Mouse (Mus musculus) limb, embryonic 15.5 days (tissue): Measurements from ENCODE around the gene Arhgap31. TPM values are rescaled to one million over a fixed set of nuclear protein-coding genes. Genes with fewer than 3 reads are reported as not detected.

Experiments
- ATAC-seq: fragments of 200-750 bp; cut with Nextera tagmentation; 2 replicates; pipeline ENCODE4 v1.8.0; 2017; ENCODE audit warnings: low read depth, moderate TSS enrichment; ENCODE audit not compliant: insufficient number of reproducible peaks, low FRiP score, low TSS enrichment
- H3K27ac ChIP-seq: fragments of 300-500 bp; sonication (generic); 2 replicates; pipeline ENCODE4 v1.5.1; 2015; ENCODE audit warnings: moderate library complexity, mild to moderate bottlenecking, inconsistent platforms
- H3K27me3 ChIP-seq: fragments of 300-500 bp; sonication (generic); 2 replicates; pipeline ENCODE4 v1.6.1; 2015; ENCODE audit warnings: inconsistent platforms
- H3K36me3 ChIP-seq: fragments of 300-500 bp; sonication (generic); 2 replicates; pipeline ENCODE4 v1.6.1; 2015; ENCODE audit warnings: inconsistent platforms
- H3K4me1 ChIP-seq: fragments of 300-500 bp; sonication (generic); 2 replicates; pipeline ENCODE4 v1.6.1; 2015; ENCODE audit warnings: inconsistent platforms
- H3K4me2 ChIP-seq: fragments of 300-500 bp; sonication (generic); 2 replicates; pipeline ENCODE4 v1.6.1; 2015; ENCODE audit warnings: mild to moderate bottlenecking, inconsistent platforms
- H3K4me3 ChIP-seq: fragments of 300-500 bp; sonication (generic); 2 replicates; pipeline ENCODE4 v1.5.1; 2015; ENCODE audit warnings: mild to moderate bottlenecking, inconsistent platforms
- H3K9ac ChIP-seq: fragments of 300-500 bp; sonication (generic); 2 replicates; pipeline ENCODE4 v1.6.1; 2015; ENCODE audit warnings: inconsistent platforms
- H3K9me3 ChIP-seq: fragments of 300-500 bp; sonication (generic); 2 replicates; pipeline ENCODE4 v1.6.1; 2016; ENCODE audit warnings: inconsistent platforms
- WGBS: fragments of 180-500 bp; shearing (Covaris S2); methylation state at CpG from one replicate; pipeline ENCODE4 v1.1.7; 2015; 5-methylcytosine and 5-hydroxymethylcytosine counted together
- polyA plus RNA-seq: library from polyadenylated mRNA; unstranded; fragments of >200 nt; fragmentation: Nextera tagmentation; extraction: Ambion mirVana; gene quantifications from 2 replicates; pipeline ENCODE4 v1.2.1, GENCODE M21; 2015

Arhgap31 gene
- polyA plus RNA-seq, 1 experiment from 2014 or later: 16.2 TPM

DNA sequence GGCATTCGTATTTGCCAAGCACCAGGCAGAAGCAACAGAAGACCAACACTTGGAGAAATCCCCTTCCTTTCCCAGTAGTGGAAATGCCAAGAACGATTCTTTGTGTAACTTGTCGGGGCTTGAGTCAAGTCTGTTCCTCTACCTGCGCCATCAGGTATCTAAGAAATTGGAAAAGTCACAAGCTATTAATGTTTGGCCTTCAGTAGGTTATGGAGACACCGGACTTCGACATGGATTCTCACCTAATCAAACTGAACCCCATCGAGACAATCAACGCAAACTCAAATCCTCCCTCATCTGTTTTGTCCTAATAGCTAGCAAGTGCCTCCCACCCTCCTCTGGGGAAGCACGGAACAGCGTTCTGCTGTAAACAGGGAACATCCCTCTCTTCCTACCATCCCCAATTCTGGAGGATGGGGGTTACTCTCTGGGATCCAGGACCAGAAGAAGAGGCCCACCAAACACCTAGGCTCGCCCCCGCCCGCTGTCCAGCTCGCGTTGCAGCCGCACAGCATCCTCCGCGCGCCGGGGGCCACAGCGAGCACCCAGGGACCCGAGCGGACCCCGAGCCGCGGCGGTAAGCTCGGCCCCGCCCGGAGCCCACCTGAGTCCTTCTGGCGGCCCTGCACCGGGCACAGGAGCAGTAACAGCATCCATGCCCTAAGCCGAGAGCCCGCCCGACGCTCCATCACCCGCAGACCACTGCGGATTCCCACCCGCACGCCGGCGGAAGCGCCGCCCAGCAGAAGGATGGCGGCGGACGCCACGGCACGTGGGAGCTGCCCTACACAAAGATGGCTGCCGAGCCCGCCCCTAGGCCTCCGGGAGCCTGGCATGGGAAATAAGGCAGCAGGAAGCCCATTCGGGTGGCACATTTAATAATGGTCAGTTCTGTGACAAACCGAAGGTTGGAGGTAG lies 163.3 kb downstream of the Arhgap31 start, which contains the start of gene Poglut1:
Poglut1 (minus strand) TSS at position 780 of the 918 bp plus-strand sequence.
- Histone ChIP-seq H3K36me3 (peaks cover 21% of the 10 kb centered on the region; the same call in 1 of the 2 replicates), H3K9me3 (no peaks in the 10 kb centered on the region), H3K4me3 (peak within 1 kb of the TSS; percentile 87), H3K4me1 (peaks cover 19% of the 10 kb centered on the region), H3K27me3 (peaks cover 9% of the 10 kb centered on the region; the same call in 1 of the 2 replicates), H3K4me2 (peak within 1 kb of the TSS; percentile 78), H3K9ac (peak within 1 kb of the TSS; percentile 85), H3K27ac (peak within 1 kb of the TSS; percentile 61; the same call in 1 of the 2 replicates)
- WGBS: 1% methylated on average over 54 of the region's 54 CpGs
- peak; percentile 74; the same call in 1 of the 2 replicates for ATAC-seq

Other genes starting within 250 kb of the Arhgap31 start
- 26.6 and 28.3 TPM in 2 replicates for gene Timmdc1, start 190.6 kb downstream of the Arhgap31 start, polyA plus RNA-seq
- gene Poglut1, start 163.0 kb downstream of the Arhgap31 start, polyA plus RNA-seq: 53.1 and 58.5 TPM in 2 replicates
- gene Tmem39a, start 154.6 kb downstream of the Arhgap31 start, polyA plus RNA-seq: 154 and 161 TPM in 2 replicates
- 26.4 and 26.5 TPM in 2 replicates for gene B4galt4, start 29.0 kb upstream of the Arhgap31 start, polyA plus RNA-seq
- 127 and 130 TPM in 2 replicates for gene Upk1b, start 87.1 kb upstream of the Arhgap31 start, polyA plus RNA-seq
- gene 4930435E12Rik, start 115.5 kb upstream of the Arhgap31 start, polyA plus RNA-seq: not detected in 2 replicates
- gene Igsf11, start 179.4 kb upstream of the Arhgap31 start, polyA plus RNA-seq: 0.57 and 0.77 TPM in 2 replicates